Mouse (Mus musculus) gastrocnemius, postnatal 10 days (tissue): ENCODE results near the gene Cyp4a32. TPM values are rescaled to one million over a fixed set of nuclear protein-coding genes. Genes with fewer than 3 reads are reported as not detected.
"Not testable (repeated sequence)": the region's sequence is repeated elsewhere in the genome, so short reads cannot be mapped to it uniquely, and the experiment has no call there.

ENCODE experiments used
- DNase-seq: peaks from one replicate; pipeline ENCODE4 v3.0.0; 2021; ENCODE audit warnings: mixed read lengths
- long read RNA-seq, 2 experiments: library from polyadenylated mRNA; stranded (forward); transcript quantifications; one replicate each; pipeline ENCODE4 v2.0.0; 2021
- total RNA-seq, 2 experiments: library from RNA; stranded (reverse); gene quantifications; 2 replicates each; pipeline ENCODE4 v1.2.3; 2021

Gene Cyp4a32
- not detected for total RNA-seq
- long read RNA-seq, experiment 1 = 0 reads
- long read RNA-seq, experiment 2 = 0 reads

- DNase-seq = not testable (repeated sequence)
Observed at GRCm38 (mm10) chr4:115600611-115601010, at the start of gene Cyp4a32. TSS of gene Cyp4a32 (plus strand) at chr4:115600969.

- DNase-seq = no peak
Observed at GRCm38 (mm10) chr4:115552726-115553125, 48.0 kb upstream of the Cyp4a32 start.

GRCm38 (mm10) chr4:115555513-115555912 is 45.3 kb upstream of the Cyp4a32 start:
- DNase-seq = no peak

- no peak for DNase-seq
Observed at GRCm38 (mm10) chr4:115557861-115558561, 42.8 kb upstream of the Cyp4a32 start.

GRCm38 (mm10) chr4:115561236-115561635 is 39.5 kb upstream of the Cyp4a32 start:
- DNase-seq = not testable (repeated sequence)

- DNase-seq = no peak
Observed at GRCm38 (mm10) chr4:115563401-115563800, 37.4 kb upstream of the Cyp4a32 start, which contains the start of gene Cyp4a31. TSS of gene Cyp4a31 (plus strand) at chr4:115563649.

GRCm38 (mm10) chr4:115564469-115565225 is 36.1 kb upstream of the Cyp4a32 start:
- DNase-seq = not testable (repeated sequence)

GRCm38 (mm10) chr4:115575255-115575654 is 25.5 kb upstream of the Cyp4a32 start:
- DNase-seq = no peak

- no peak for DNase-seq
Observed at GRCm38 (mm10) chr4:115575776-115576175, 25.0 kb upstream of the Cyp4a32 start.

- DNase-seq = no peak
Observed at GRCm38 (mm10) chr4:115583036-115583435, 17.7 kb upstream of the Cyp4a32 start.

- DNase-seq = no peak
Observed at GRCm38 (mm10) chr4:115596357-115596756, 4.4 kb upstream of the Cyp4a32 start.

- no peak for DNase-seq
Observed at GRCm38 (mm10) chr4:115596824-115597336, 3.9 kb upstream of the Cyp4a32 start.

GRCm38 (mm10) chr4:115614005-115614404 is 13.2 kb downstream of the Cyp4a32 start:
- no peak for DNase-seq

- not testable (repeated sequence) for DNase-seq
Observed at GRCm38 (mm10) chr4:115625560-115625959, 24.8 kb downstream of the Cyp4a32 start.

- DNase-seq = no peak
Observed at GRCm38 (mm10) chr4:115642967-115643754, 42.4 kb downstream of the Cyp4a32 start.

- no peak for DNase-seq
Observed at GRCm38 (mm10) chr4:115645371-115645770, 44.6 kb downstream of the Cyp4a32 start.

GRCm38 (mm10) chr4:115647580-115647979 is 46.8 kb downstream of the Cyp4a32 start, which contains the start of gene Cyp4b1:
TSS of gene Cyp4b1 (minus strand) at chr4:115647723.
- peak; percentile 36 for DNase-seq

GRCm38 (mm10) chr4:115648752-115649151 is 48.0 kb downstream of the Cyp4a32 start:
- DNase-seq = no peak

GRCm38 (mm10) chr4:115649344-115649743 is 48.6 kb downstream of the Cyp4a32 start:
- no peak for DNase-seq

GRCm38 (mm10) chr4:115650866-115651265 is 50.1 kb downstream of the Cyp4a32 start:
- no peak for DNase-seq

GRCm38 (mm10) chr4:115655841-115656534 is 55.2 kb downstream of the Cyp4a32 start:
- DNase-seq = not testable (repeated sequence)

GRCm38 (mm10) chr4:115656535-115656922 is 55.8 kb downstream of the Cyp4a32 start:
- not testable (repeated sequence) for DNase-seq
